Mouse (Mus musculus) testis, adult 2 months (tissue): ENCODE measurements around the gene Cdk1. TPM values are rescaled to one million over a fixed set of nuclear protein-coding genes. Genes with fewer than 3 reads are reported as not detected.
A peak's percentile ranks its signal among the peaks of the same experiment; 100 is the strongest.
"Not testable (repeated sequence)": the region's sequence is repeated elsewhere in the genome, so short reads cannot be mapped to it uniquely, and the experiment has no call there.

Source experiments
- H3K27ac ChIP-seq: fragments of 200-500 bp; 2 replicates; pipeline ENCODE4 v1.5.1; 2012; ENCODE audit warnings: low read depth, low read length; ENCODE audit not compliant: control insufficient read depth, insufficient read depth
- H3K27me3 ChIP-seq: fragments of 200-500 bp; 2 replicates; pipeline ENCODE4 v1.6.1; 2012; ENCODE audit warnings: mild to moderate bottlenecking, low read length, moderate library complexity; ENCODE audit not compliant: control insufficient read depth, insufficient read depth
- H3K36me3 ChIP-seq: fragments of 200-500 bp; 2 replicates; pipeline ENCODE4 v1.6.1; 2012; ENCODE audit warnings: mild to moderate bottlenecking, low read length; ENCODE audit not compliant: control insufficient read depth, insufficient read depth
- H3K4me1 ChIP-seq: fragments of 200-500 bp; 2 replicates; pipeline ENCODE4 v1.6.1; 2012; ENCODE audit warnings: low read length; ENCODE audit not compliant: control insufficient read depth, insufficient read depth
- H3K4me3 ChIP-seq: fragments of 200-500 bp; 2 replicates; pipeline ENCODE4 v1.5.1; 2012; ENCODE audit warnings: low read depth, mild to moderate bottlenecking, low read length, moderate library complexity, mixed read lengths; ENCODE audit not compliant: control insufficient read depth
- CTCF ChIP-seq: fragments of 200-500 bp; IDR thresholded peaks from 2 replicates; pipeline ENCODE4 v1.5.1; 2012; ENCODE audit warnings: low read depth, mild to moderate bottlenecking, inconsistent platforms, low read length, moderate library complexity; ENCODE audit not compliant: control insufficient read depth, insufficient read depth, insufficient replicate concordance
- POLR2A ChIP-seq: fragments of 200-500 bp; IDR thresholded peaks from 2 replicates; pipeline ENCODE4 v1.6.1; 2012; ENCODE audit warnings: low read depth, mild to moderate bottlenecking, inconsistent platforms, low read length, moderate library complexity; ENCODE audit not compliant: control insufficient read depth
- polyA plus RNA-seq: library from polyadenylated mRNA; depleted of rRNA; stranded (reverse); fragments of >200 nt; gene quantifications from 2 replicates; pipeline ENCODE4 v1.2.3, GENCODE M21; 2012

The Cdk1 gene
- polyA plus RNA-seq, 1 experiment: 49.2 TPM

- Histone ChIP-seq H3K4me3 (no peak overlapping the region), H3K36me3 (no peaks in the 10 kb centered on the region), H3K27me3 (no peaks in the 10 kb centered on the region), H3K4me1 (peaks cover 2% of the 10 kb centered on the region; the same call in 1 of the 2 replicates), H3K27ac (no peak overlapping the region)
- TF ChIP-seq POLR2A (no peak), CTCF (peak; percentile 50)
These were observed 14.2 kb upstream of the Cdk1 start for GRCm38 (mm10) chr10:69366877-69367387.

- Histone ChIP-seq H3K27me3 (no peaks in the 10 kb centered on the region), H3K27ac (no peak overlapping the region), H3K4me3 (no peak overlapping the region), H3K36me3 (no peaks in the 10 kb centered on the region), H3K4me1 (peaks cover 2% of the 10 kb centered on the region; the same call in 1 of the 2 replicates)
- TF ChIP-seq CTCF: no peak
- TF ChIP-seq POLR2A: no peak
These were observed 13.5 kb upstream of the Cdk1 start for GRCm38 (mm10) chr10:69366208-69366607.

GRCm38 (mm10) chr10:69359666-69360065 is 6.9 kb upstream of the Cdk1 start:
- no peaks in the 10 kb centered on the region for H3K36me3 ChIP-seq
- H3K4me3 ChIP-seq: no peak overlapping the region
- H3K27ac ChIP-seq: no peak overlapping the region
- H3K4me1 ChIP-seq: no peaks in the 10 kb centered on the region
- TF ChIP-seq POLR2A (no peak), CTCF (no peak)
- H3K27me3 ChIP-seq: no peaks in the 10 kb centered on the region

GRCm38 (mm10) chr10:69353086-69353479 is 345 bp upstream of the Cdk1 start:
- not testable (repeated sequence) for H3K36me3 ChIP-seq, H3K27me3 ChIP-seq, H3K4me1 ChIP-seq, H3K27ac ChIP-seq
- peak overlapping the region; percentile 91 for H3K4me3 ChIP-seq

GRCm38 (mm10) chr10:69351842-69352211 is 911 bp downstream of the Cdk1 start:
- Histone ChIP-seq H3K4me3 (peak overlapping the region; percentile 91), H3K4me1 (peaks cover 7% of the 10 kb centered on the region; the same call in 1 of the 2 replicates), H3K27ac (peak overlapping the region; percentile 85), H3K27me3 (no peaks in the 10 kb centered on the region), H3K36me3 (peaks cover 2% of the 10 kb centered on the region)
- TF ChIP-seq POLR2A: no peak
- TF ChIP-seq CTCF: no peak

GRCm38 (mm10) chr10:69351071-69351841 is 1.5 kb downstream of the Cdk1 start:
- H3K4me3 ChIP-seq: peak overlapping the region; percentile 49
- TF ChIP-seq POLR2A (no peak), CTCF (no peak)
- H3K27ac ChIP-seq: peak overlapping the region; percentile 29; the same call in 1 of the 2 replicates
- peaks cover 7% of the 10 kb centered on the region; the same call in 1 of the 2 replicates for H3K4me1 ChIP-seq
- no peaks in the 10 kb centered on the region for H3K27me3 ChIP-seq
- peaks cover 2% of the 10 kb centered on the region for H3K36me3 ChIP-seq

- Histone ChIP-seq H3K36me3 (peaks cover 4% of the 10 kb centered on the region), H3K27ac (no peak overlapping the region), H3K4me3 (no peak overlapping the region), H3K4me1 (peaks cover 7% of the 10 kb centered on the region; the same call in 1 of the 2 replicates), H3K27me3 (no peaks in the 10 kb centered on the region)
- TF ChIP-seq POLR2A (no peak), CTCF (no peak)
These were observed 4.5 kb downstream of the Cdk1 start for GRCm38 (mm10) chr10:69348206-69348605.
